ENCODE assay signal across 8 mouse cellular contexts in genomic region chr19:53762749-53763438, GRCm38 (mm10).
DNase-seq lines count a peak whose midpoint lies in the region; ATAC-seq lines count a peak whose summit lies in the region.

No protein-coding gene starts in this region.

- intact Hi-C loops in left cerebral cortex, postnatal 25 days (cut with DNase I): loop anchor here (2.0 to 5.0 kb wide), 2 partner anchors 114 to 166 kb away; no protein-coding TSS in a partner anchor
- intact Hi-C loops in left cerebral cortex, postnatal 10 days (cut with DNase I): loop anchor here (2.0 to 10.0 kb wide), 2 partner anchors 114 to 142 kb away; no protein-coding TSS in a partner anchor

- peak; percentile 54 for DNase-seq in embryo, embryonic 10 days (ENCODE audit: low spot score)
- DNase-seq in embryo, embryonic 9.5 days (ENCODE audit: extremely low spot score): no peak
- DNase-seq in left cerebral cortex, postnatal 25 days (ENCODE audit: low spot score in 2 of 2): peak; percentile 32 to 55
- no peak for DNase-seq in left cerebral cortex, postnatal 10 days (ENCODE audit: extremely low spot score in 1 of 2, low spot score in 2 of 2)
- peak; percentile 12 for DNase-seq in T-cell, adult 2 months (ENCODE audit: low spot score)
- peak; percentile 21 for DNase-seq in lung, postnatal 14 days
- no peak for DNase-seq in cerebellum, adult 11-12 months

- no peak for ATAC-seq in inflammation-experienced regulatory T-cells, adult 6 months

Comparison
In these comparisons a context has a peak if more than half of its experiments do, and no peak if none do; other contexts are left out.
1. DNase-seq: peak in embryo, embryonic 10 days (single experiment), left cerebral cortex, postnatal 25 days (2 of 2), T-cell, adult 2 months (single experiment) and lung, postnatal 14 days (single experiment); none in embryo, embryonic 9.5 days (single experiment), left cerebral cortex, postnatal 10 days (0 of 2) and cerebellum, adult 11-12 months (single experiment).